Mouse (Mus musculus) T-cell, adult 66 days (primary cell): ENCODE data around the gene Fam178b. TPM values are rescaled to one million over a fixed set of nuclear protein-coding genes. Genes with fewer than 3 reads are reported as not detected.

Experiments
- total RNA-seq, 2 experiments: library from RNA; stranded (reverse); gene quantifications; 3 replicates in 1 of 2; 4 replicates in 1 of 2; pipeline ENCODE4 v1.2.4; 2023

Fam178b gene
- total RNA-seq: not detected

GRCm38 (mm10) chr1:36682620-36683355, at the start of gene Fam178b:
Fam178b (minus strand) TSS chr1:36683183.

GRCm38 (mm10) chr1:36714311-36714710, 31.3 kb upstream of the Fam178b start, which contains the start of gene Actr1b:
Actr1b (minus strand) TSS chr1:36714422.

DNA sequence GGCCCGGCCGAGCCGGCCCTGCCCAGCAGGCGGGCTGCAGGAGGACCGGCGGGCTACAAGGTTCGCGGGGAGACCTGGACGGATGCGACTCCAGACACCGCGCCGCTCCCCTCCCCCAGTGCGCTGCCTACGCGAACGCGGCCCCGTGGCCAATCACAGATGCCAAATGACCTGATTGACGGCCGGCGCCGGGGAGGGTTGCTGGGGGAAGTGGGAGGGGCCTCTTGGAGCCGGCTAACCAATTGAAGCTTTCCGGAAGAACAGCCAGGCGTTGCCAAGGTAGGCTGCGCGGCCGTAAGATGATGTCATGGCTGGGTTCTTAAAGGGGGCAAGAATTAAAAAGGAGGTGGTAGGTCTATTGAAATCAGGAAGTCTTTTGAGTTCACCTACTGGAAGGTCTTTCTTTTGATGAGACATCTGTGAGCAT, 26.9 kb upstream of the Fam178b start, which contains the start of gene 4933424G06Rik:
TSS of gene 4933424G06Rik (plus strand) at position 296 of the 427 bp plus-strand sequence.

GRCm38 (mm10) chr1:36691271-36692155, 8.5 kb upstream of the Fam178b start, which contains the start of gene Cox5b:
Cox5b (plus strand) TSS chr1:36691449.

GRCm38 (mm10) chr1:36558031-36558993, 124.7 kb downstream of the Fam178b start, which contains the start of gene Sema4c:
Sema4c (minus strand) TSS chr1:36558349.

GRCm38 (mm10) chr1:36546888-36547471, 136.0 kb downstream of the Fam178b start, which contains the start of gene Ankrd39:
Ankrd39 (minus strand) TSS chr1:36547445.

DNA sequence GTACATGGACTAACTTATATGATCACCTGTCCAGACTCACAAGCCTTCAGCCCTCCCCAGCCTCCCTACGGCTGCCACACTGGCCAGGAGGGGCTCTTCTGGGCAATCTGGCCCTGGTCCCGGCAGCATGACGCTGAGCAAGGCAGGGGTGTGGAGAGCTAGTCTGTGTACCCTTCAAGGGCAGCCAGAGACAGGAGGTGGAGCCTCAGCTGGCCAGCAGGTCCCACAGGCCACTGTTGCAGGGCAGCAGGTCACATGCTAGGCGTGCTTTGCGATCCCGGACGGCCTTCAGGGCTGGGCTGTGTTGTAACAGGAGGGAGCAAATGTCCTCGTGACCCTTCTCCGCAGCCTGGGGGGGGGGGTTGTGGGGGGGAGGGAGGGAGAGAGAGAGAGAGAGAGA, 143.8 kb downstream of the Fam178b start, which contains the start of gene Gm42417:
TSS of gene Gm42417 (minus strand) at position 244 of the 400 bp plus-strand sequence.

DNA sequence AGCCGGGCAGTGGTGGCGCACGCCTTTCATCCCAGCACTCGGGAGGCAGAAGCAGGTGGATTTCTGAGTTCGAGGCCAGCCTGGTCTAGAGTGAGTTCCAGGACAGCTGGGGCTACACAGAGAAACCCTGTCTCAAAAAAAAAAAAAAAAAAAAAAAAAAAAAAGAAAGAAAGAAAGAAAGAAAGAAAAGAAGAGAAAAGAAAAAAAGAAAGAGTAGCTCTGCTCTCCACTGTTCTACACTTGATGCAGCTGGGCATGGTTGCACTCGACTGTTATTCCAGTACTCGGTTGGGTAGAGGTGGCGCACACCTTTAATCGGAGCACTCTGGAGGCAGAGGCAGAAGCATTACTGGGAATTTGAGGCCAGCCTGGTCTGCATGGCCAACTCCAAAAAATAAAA, 146.2 kb downstream of the Fam178b start, which contains the start of gene Ankrd23:
TSS of gene Ankrd23 (minus strand) at position 101 of the 400 bp plus-strand sequence.

Other genes starting within 250 kb of the Fam178b start
- 10 to 100 TPM; 30.2 to 35.3 TPM for gene Lman2l, start 237.9 kb downstream of the Fam178b start, total RNA-seq
- gene Cnnm4, start 211.6 kb downstream of the Fam178b start, total RNA-seq: 10 to 100 TPM; 13.8 to 20.3 TPM
- 10 to 100 TPM; 50.9 to 51.0 TPM for gene Cnnm3, start 171.3 kb downstream of the Fam178b start, total RNA-seq
- 10 to 100 TPM; 33.3 to 33.7 TPM for gene Ankrd23, start 146.3 kb downstream of the Fam178b start, total RNA-seq
- not detected for gene Gm42417, start 143.8 kb downstream of the Fam178b start, total RNA-seq
- gene Ankrd39, start 135.7 kb downstream of the Fam178b start, total RNA-seq: 10 to 100 TPM; 25.6 to 29.5 TPM
- 1 to 10 TPM in 1 of 2 experiments, under 1 TPM in 1; 0.99 to 1.1 TPM for gene Sema4c, start 124.8 kb downstream of the Fam178b start, total RNA-seq
- 100 to 1,000 TPM; 206 to 247 TPM for gene Cox5b, start 8.3 kb upstream of the Fam178b start, total RNA-seq
- gene 4933424G06Rik, start 27.0 kb upstream of the Fam178b start, total RNA-seq: under 1 TPM in 1 of 2 experiments, not detected in 1; 0.99 TPM
- gene Actr1b, start 31.2 kb upstream of the Fam178b start, total RNA-seq: 100 to 1,000 TPM; 160 TPM
- 100 to 1,000 TPM; 232 to 237 TPM for gene Zap70, start 78.6 kb upstream of the Fam178b start, total RNA-seq